Mouse (Mus musculus) lung, adult 2 months (tissue): ENCODE results near the gene Vmn1r36. TPM values are rescaled to one million over a fixed set of nuclear protein-coding genes. Genes with fewer than 3 reads are reported as not detected.
"Not testable (repeated sequence)": the region's sequence is repeated elsewhere in the genome, so short reads cannot be mapped to it uniquely, and the experiment has no call there.

Experiments
- DNase-seq: peaks from one replicate; pipeline ENCODE4 v3.0.0; 2022
- H3K4me1 ChIP-seq: fragments of 200-500 bp; 2 replicates; pipeline ENCODE4 v1.6.1; 2011; ENCODE audit warnings: low read length; ENCODE audit not compliant: control insufficient read depth, insufficient read depth
- H3K4me3 ChIP-seq: fragments of 200-500 bp; replicated peaks from 2 replicates; pipeline ENCODE3; 2011; ENCODE audit warnings: low read depth, mild to moderate bottlenecking, control low read depth, low read length; ENCODE audit errors: extremely low read depth
- CTCF ChIP-seq: fragments of 200-500 bp; IDR thresholded peaks from 2 replicates; pipeline ENCODE4 v1.5.1; 2011; ENCODE audit warnings: mild to moderate bottlenecking, low read length, control low read depth; ENCODE audit not compliant: insufficient read depth
- POLR2A ChIP-seq: fragments of 200-500 bp; IDR thresholded peaks from 2 replicates; pipeline ENCODE4 v1.6.1; 2011; ENCODE audit warnings: low read depth, mild to moderate bottlenecking, control low read depth, low read length, borderline replicate concordance; ENCODE audit errors: extremely low read depth
- WGBS: fragments of 180-500 bp; shearing (Covaris S2); methylation state at CpG from one replicate; pipeline ENCODE4 v1.1.7; 2018; 5-methylcytosine and 5-hydroxymethylcytosine counted together
- polyA plus RNA-seq: library from polyadenylated mRNA; depleted of rRNA; stranded (reverse); fragments of >200 nt; gene quantifications from 2 replicates; pipeline ENCODE4 v1.2.3, GENCODE M21; 2012; rRNA removed

The Vmn1r36 gene
- not detected in 2 replicates for polyA plus RNA-seq

DNA sequence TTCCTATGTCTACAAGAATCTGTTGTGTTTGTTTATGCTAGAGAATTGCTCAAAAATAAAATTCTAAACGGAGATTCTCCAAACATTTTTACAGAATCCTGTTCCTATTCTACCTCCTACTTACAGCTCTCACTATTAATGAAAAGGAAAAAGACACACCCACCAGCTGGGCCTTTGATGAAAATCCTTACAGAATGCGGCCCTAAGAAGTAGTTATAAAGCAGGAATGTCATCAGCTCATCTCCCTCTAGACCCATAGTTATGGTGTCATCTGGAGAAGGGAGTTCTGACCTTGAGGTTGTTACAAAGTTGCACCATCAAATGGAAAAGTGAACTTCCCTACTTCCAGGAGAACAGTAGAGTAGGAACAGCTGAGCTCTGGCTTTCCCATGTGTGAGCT is at the start of gene Vmn1r36:
Gene Vmn1r36, minus strand, starts transcription at position 101 of the 400 bp plus-strand sequence.
- not testable (repeated sequence) for H3K4me1 ChIP-seq, H3K4me3 ChIP-seq, DNase-seq
- WGBS = 50% methylated on average over 2 of the region's 2 CpGs

DNA sequence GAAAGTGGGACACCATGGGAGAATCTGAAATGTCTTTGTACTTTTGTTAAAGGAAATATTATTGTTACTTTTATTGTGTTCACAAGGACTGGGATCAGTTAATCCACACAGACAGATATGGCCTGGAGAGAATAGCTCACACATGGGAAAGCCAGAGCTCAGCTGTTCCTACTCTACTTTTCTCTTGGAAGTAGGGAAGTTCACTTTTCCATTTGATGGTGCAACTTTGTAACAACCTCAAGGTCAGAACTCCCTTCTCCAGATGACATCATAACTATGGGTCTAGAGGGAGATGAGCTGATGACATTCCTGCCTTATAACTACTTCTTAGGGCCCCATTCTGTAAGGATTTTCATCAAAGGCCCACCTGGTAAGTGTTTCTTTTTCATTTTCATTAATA is 10.1 kb upstream of the Vmn1r36 start, which contains the start of gene Vmn1r37:
Gene Vmn1r37, plus strand, starts transcription at position 301 of the 400 bp plus-strand sequence.
- H3K4me1 ChIP-seq, DNase-seq, H3K4me3 ChIP-seq: not testable (repeated sequence)

DNA sequence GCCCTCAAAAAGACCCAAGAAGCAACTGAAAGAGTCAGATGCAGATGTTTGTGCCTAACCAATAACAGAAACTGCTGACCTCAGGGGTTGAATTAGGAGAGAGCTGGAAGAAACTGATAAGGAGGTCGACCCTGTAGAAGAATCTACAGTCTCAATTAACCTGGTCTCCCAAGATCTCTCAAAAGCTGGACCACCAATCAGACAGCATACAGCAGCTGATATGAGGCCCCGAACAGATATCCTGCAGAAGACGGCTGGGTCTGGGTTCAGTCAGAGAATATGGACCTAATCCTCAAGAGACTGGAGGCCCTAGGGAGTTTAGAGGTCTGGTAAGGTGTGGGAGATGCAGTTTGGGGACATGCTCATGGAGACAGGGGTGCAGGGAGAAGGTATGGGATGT is 5.1 kb downstream of the Vmn1r36 start:
- Histone ChIP-seq H3K4me3 (no peak overlapping the region), H3K4me1 (no peaks in the 10 kb centered on the region)
- TF ChIP-seq POLR2A = no peak
- TF ChIP-seq CTCF = no peak
- no peak for DNase-seq
- 59% methylated on average over 3 of the region's 3 CpGs for WGBS

DNA sequence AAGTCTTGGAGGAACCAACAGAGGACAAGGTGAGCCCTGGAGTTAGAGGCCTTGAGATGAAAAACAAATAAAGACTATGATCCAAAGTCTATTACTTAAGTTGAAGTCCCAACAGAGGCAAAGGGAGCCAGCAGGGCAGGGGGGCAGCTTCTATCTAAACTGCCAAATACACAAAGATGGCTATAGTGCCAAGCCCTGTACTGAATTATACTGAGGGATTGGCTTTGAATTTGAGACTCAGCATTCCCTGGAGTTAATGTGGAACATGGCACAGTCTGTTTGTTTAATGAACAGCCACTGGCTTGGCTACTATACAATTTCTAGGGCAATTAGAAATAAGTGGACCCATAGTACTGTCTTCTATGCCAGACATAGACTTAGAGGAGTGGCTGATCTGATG is 10.1 kb downstream of the Vmn1r36 start:
- H3K4me3 ChIP-seq = no peak overlapping the region

DNA sequence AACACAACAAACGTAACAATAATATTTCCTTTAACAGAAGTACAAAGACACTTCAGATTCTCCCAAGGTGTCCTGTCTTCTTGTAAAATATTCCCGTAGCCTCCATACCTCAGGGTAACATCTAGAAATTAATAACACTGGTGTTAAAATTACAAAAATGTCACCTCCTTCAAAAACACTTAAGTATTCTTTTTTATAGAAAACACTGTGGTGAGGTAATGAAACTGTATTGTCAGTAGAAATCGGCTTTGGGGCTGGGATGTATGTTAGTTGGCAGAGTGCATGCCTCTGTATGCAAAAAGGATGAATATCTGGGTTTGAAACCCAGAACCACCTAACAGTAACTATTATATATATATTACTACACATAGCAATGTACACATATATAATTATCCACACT is 33.2 kb downstream of the Vmn1r36 start, which contains the start of gene Vmn1r35:
Gene Vmn1r35, minus strand, starts transcription at position 101 of the 400 bp plus-strand sequence.
- TF ChIP-seq CTCF (no peak), POLR2A (no peak)
- no peak for DNase-seq
- 70% methylated on average over 3 of the region's 3 CpGs for WGBS
- H3K4me3 ChIP-seq = no peak within 1 kb of the TSS
- H3K4me1 ChIP-seq = no peaks in the 10 kb centered on the region

More for the DNA sequence above, 10.1 kb downstream of the Vmn1r36 start:
- TF ChIP-seq CTCF (no peak), POLR2A (no peak)
- no peak for DNase-seq
- no peaks in the 10 kb centered on the region for H3K4me1 ChIP-seq

Other genes with a start within 250 kb of the Vmn1r36 start
- gene Mad2l1, start 183.8 kb downstream of the Vmn1r36 start, polyA plus RNA-seq = 1.1 and 2.7 TPM in 2 replicates
- not detected in 2 replicates for gene Vmn1r32, start 159.1 kb downstream of the Vmn1r36 start, polyA plus RNA-seq
- gene Vmn1r33, start 100.9 kb downstream of the Vmn1r36 start, polyA plus RNA-seq = not detected in 2 replicates
- gene Vmn1r34, start 75.3 kb downstream of the Vmn1r36 start, polyA plus RNA-seq = not detected in 2 replicates
- gene Vmn1r35, start 33.3 kb downstream of the Vmn1r36 start, polyA plus RNA-seq = not detected in 2 replicates
- not detected in 2 replicates for gene Vmn1r37, start 10.2 kb upstream of the Vmn1r36 start, polyA plus RNA-seq
- gene Vmn1r38, start 63.5 kb upstream of the Vmn1r36 start, polyA plus RNA-seq = not detected in 2 replicates
- gene Vmn1r39, start 91.4 kb upstream of the Vmn1r36 start, polyA plus RNA-seq = not detected in 2 replicates
- 19.7 and 29.8 TPM in 2 replicates for gene Gng12, start 177.2 kb upstream of the Vmn1r36 start, polyA plus RNA-seq